Mouse (Mus musculus): ENCODE results near the gene Jazf1. TPM values are rescaled to one million over a fixed set of nuclear protein-coding genes. Genes with fewer than 3 reads are reported as not detected.

The Jazf1 gene
- polyA plus RNA-seq, 2 experiments from 2014 or later: 7.7 to 8.3 TPM

- no peak for ATAC-seq
These were observed 113.6 kb downstream of the Jazf1 start for GRCm38 (mm10) chr6:52954861-52955260.

GRCm38 (mm10) chr6:52954441-52954840 lies 114.0 kb downstream of the Jazf1 start:
- ATAC-seq: no peak

- no peak for ATAC-seq
These were observed 115.9 kb downstream of the Jazf1 start for GRCm38 (mm10) chr6:52952526-52952900.

- ATAC-seq: no peak
These were observed 116.4 kb downstream of the Jazf1 start for GRCm38 (mm10) chr6:52951871-52952525.

GRCm38 (mm10) chr6:52950371-52950770 lies 118.1 kb downstream of the Jazf1 start:
- no peak for ATAC-seq

- no peak for ATAC-seq
These were observed 125.9 kb downstream of the Jazf1 start for GRCm38 (mm10) chr6:52942534-52942933.

- ATAC-seq: no peak
These were observed 126.3 kb downstream of the Jazf1 start for GRCm38 (mm10) chr6:52942101-52942500.

- ATAC-seq: no peak
These were observed 130.5 kb downstream of the Jazf1 start for GRCm38 (mm10) chr6:52937916-52938315.

- no peak for ATAC-seq
These were observed 131.4 kb downstream of the Jazf1 start for GRCm38 (mm10) chr6:52936995-52937394.

- ATAC-seq: no peak
These were observed 134.4 kb downstream of the Jazf1 start for GRCm38 (mm10) chr6:52934021-52934420.

GRCm38 (mm10) chr6:52932603-52933178 lies 135.7 kb downstream of the Jazf1 start:
- no peak for ATAC-seq

- ATAC-seq: no peak
These were observed 139.1 kb downstream of the Jazf1 start for GRCm38 (mm10) chr6:52929358-52929757.

- no peak for ATAC-seq
These were observed 141.5 kb downstream of the Jazf1 start for GRCm38 (mm10) chr6:52926947-52927346.

GRCm38 (mm10) chr6:52925458-52926042 lies 142.9 kb downstream of the Jazf1 start:
- ATAC-seq: no peak

- no peak for ATAC-seq
These were observed 147.2 kb downstream of the Jazf1 start for GRCm38 (mm10) chr6:52921248-52921647.

- no peak for ATAC-seq
These were observed 147.7 kb downstream of the Jazf1 start for GRCm38 (mm10) chr6:52920719-52921118.

- no peak for ATAC-seq
These were observed 149.0 kb downstream of the Jazf1 start for GRCm38 (mm10) chr6:52919442-52919841.

- ATAC-seq: peak; percentile 61
These were observed 149.5 kb downstream of the Jazf1 start for GRCm38 (mm10) chr6:52918980-52919379.

- no peak for ATAC-seq
These were observed 151.0 kb downstream of the Jazf1 start for GRCm38 (mm10) chr6:52917471-52917870.

- ATAC-seq: no peak
These were observed 151.5 kb downstream of the Jazf1 start for GRCm38 (mm10) chr6:52916836-52917376.

- no peak for ATAC-seq
These were observed 153.5 kb downstream of the Jazf1 start for GRCm38 (mm10) chr6:52914921-52915320.

- ATAC-seq: no peak
These were observed 156.1 kb downstream of the Jazf1 start for GRCm38 (mm10) chr6:52912143-52912918.

GRCm38 (mm10) chr6:52906801-52907200 lies 161.6 kb downstream of the Jazf1 start:
- ATAC-seq: no peak
